9 mouse cellular contexts compared by ENCODE assay signal in genomic region chr5:134275556-134275955, GRCm38 (mm10). TPM values are rescaled to one million over a fixed set of nuclear protein-coding genes. Genes with fewer than 3 reads are reported as not detected.
A peak's percentile ranks its signal among the peaks of the same experiment; 100 is the strongest.
DNase-seq lines count a peak whose midpoint lies in the region; TF ChIP-seq lines count a peak whose summit lies in the region.
"Had no signal": no experiment of that assay in that cellular context is flagged by ENCODE, and none has a peak within 500 bp of the region (broad histone marks: within the 10 kb centered on the region; RNA-seq: fewer than 3 reads in every experiment).

No protein-coding gene starts in this region.

- H3K36me3 ChIP-seq in MEL (ENCODE audit: control insufficient read depth in 1 of 2, insufficient read depth in 2 of 2, low read length in 2 of 2), result peaks cover 6 to 15% of the 10 kb centered on the region in 2 experiments

- TF ChIP-seq POLR2A in MEL (IDR thresholded peaks at IDR 0.05; ENCODE audit: control insufficient read depth in 1 of 2, insufficient read depth in 1 of 2, low read depth in 1 of 2, low read length in 2 of 2, poor library complexity in 1 of 2), result no peak

- no peak for DNase-seq in left cerebral cortex, adult 2 months (ENCODE audit: extremely low spot score in 1 of 2, low spot score in 2 of 2)
- DNase-seq in left cerebral cortex, postnatal 14 days (ENCODE audit: low spot score in 2 of 2), result no peak
- peak; percentile 29 for DNase-seq in MEL (ENCODE audit: low read depth, low spot score)
- DNase-seq in kidney, adult 9 months, result peak; percentile 50
- peak; percentile 54 for DNase-seq in thymus, postnatal 25 days
- no peak for DNase-seq in embryo, embryonic 10.5 days (ENCODE audit: low spot score)
- no peak for DNase-seq in gastrocnemius, adult 18-20 months (ENCODE audit: low spot score)
- DNase-seq: adrenal gland, postnatal 10 days; lung, embryonic 14.5 days had no signal

- intact Hi-C loops in left cerebral cortex, adult 2 months (cut with DNase I), result no loop called here
- intact Hi-C loops in left cerebral cortex, postnatal 14 days (cut with DNase I), result no loop called here

- peak overlapping the region; percentile 50; the same call in 1 of the 2 replicates for H3K27ac ChIP-seq in left cerebral cortex, adult 2 months
- H3K27ac ChIP-seq in MEL (ENCODE audit: control insufficient read depth, low read depth, low read length), result no peak overlapping the region

- 0 out of 4 replicates have a peak, but pooled peaks cover 0 to 3% of the 10 kb centered on the region in 2 experiments for H3K4me1 ChIP-seq in MEL (ENCODE audit: control insufficient read depth in 1 of 2, insufficient read depth in 2 of 2, low read length in 2 of 2)

- H3K4me3 ChIP-seq in left cerebral cortex, adult 2 months, result no peak overlapping the region
- no peak overlapping the region for H3K4me3 ChIP-seq in MEL (ENCODE audit: control insufficient read depth in 1 of 2, insufficient read depth in 1 of 2, low read depth in 2 of 2, low read length in 2 of 2)

- TF ChIP-seq EP300 in MEL (IDR thresholded peaks at IDR 0.05; ENCODE audit: low read depth in 1 of 2, low read length in 2 of 2), result no peak

- no peaks in the 10 kb centered on the region for H3K79me2 ChIP-seq in MEL (ENCODE audit: control insufficient read depth, insufficient read depth, low read length, poor library complexity)

- no peaks in the 10 kb centered on the region for H3K9me3 ChIP-seq in MEL (replicated peaks; ENCODE audit: insufficient read depth, low read length)

- no peak overlapping the region for H3K9ac ChIP-seq in MEL (ENCODE audit: control insufficient read depth, low read depth, low read length, poor library complexity, severe bottlenecking)
- H3K9ac ChIP-seq: lung, embryonic 14.5 days had no signal

- TF ChIP-seq RAD21 in MEL (IDR thresholded peaks at IDR 0.05; ENCODE audit: low read depth, low read length), result no peak

- no peak for TF ChIP-seq CTCF in left cerebral cortex, adult 2 months (IDR thresholded peaks at IDR 0.05)
- TF ChIP-seq CTCF in MEL (IDR thresholded peaks at IDR 0.05 in 2 of 3, conservative IDR thresholded peaks at IDR 0.05 in 1 of 3; ENCODE audit: control insufficient read depth in 1 of 3, insufficient read depth in 1 of 3, low read depth in 2 of 3, low read length in 3 of 3, poor library complexity in 1 of 3, severe bottlenecking in 1 of 3), result no peak

- no peaks in the 10 kb centered on the region for H3K27me3 ChIP-seq in MEL (ENCODE audit: control insufficient read depth in 1 of 2, insufficient read depth in 2 of 2, low read length in 2 of 2)

TF ChIP-seq in MEL, 35 proteins besides CTCF, POLR2A, EP300 and RAD21:
- TF ChIP-seq ELF1 (IDR thresholded peaks at IDR 0.05; ENCODE audit: low read depth, low read length) (no peak), ZKSCAN1 (IDR thresholded peaks at IDR 0.05; ENCODE audit: low read depth, low read length) (no peak), ZC3H11A (IDR thresholded peaks at IDR 0.05; ENCODE audit: low read depth, low read length) (no peak), UBTF (IDR thresholded peaks at IDR 0.05; ENCODE audit: borderline replicate concordance, insufficient read depth, low read depth, low read length) (no peak), MAX (IDR thresholded peaks at IDR 0.05; ENCODE audit: low read length) (no peak), ETS1 (IDR thresholded peaks at IDR 0.05; ENCODE audit: low read depth, low read length) (no peak), USF1 (IDR thresholded peaks at IDR 0.05; ENCODE audit: low read depth, low read length) (no peak), KAT2A (conservative IDR thresholded peaks at IDR 0.05; ENCODE audit: low read depth, low read length) (no peak), ZMIZ1 (IDR thresholded peaks at IDR 0.05; ENCODE audit: low read depth, low read length) (no peak), MAZ (IDR thresholded peaks at IDR 0.05; ENCODE audit: low read depth, low read length) (no peak), MXI1 (IDR thresholded peaks at IDR 0.05; ENCODE audit: low read depth, low read length) (no peak), SMC3 (IDR thresholded peaks at IDR 0.05; ENCODE audit: low read depth, low read length) (no peak), SIN3A (IDR thresholded peaks at IDR 0.05; ENCODE audit: low read length) (no peak), E2F4 (IDR thresholded peaks at IDR 0.05; ENCODE audit: borderline replicate concordance, low read depth, low read length) (no peak), POLR2AphosphoS5 (IDR thresholded peaks at IDR 0.05; ENCODE audit: borderline replicate concordance, low read depth, low read length) (no peak)

RNA-seq across cellular contexts. Expression of gene Gtf2i, which starts 39.0 kb away (rescaled TPM):
- 100 to 1,000 TPM; 219 to 221 TPM for total RNA-seq in left cerebral cortex, adult 2 months (2021)
- total RNA-seq in left cerebral cortex, postnatal 14 days (2021), result 100 to 1,000 TPM; 205 to 240 TPM
- 46.7 and 47.2 TPM in 2 replicates for total RNA-seq in MEL (2012; rRNA removed)
- polyA plus RNA-seq in MEL (2012; ENCODE audit: insufficient read depth in 1 of 2, insufficient read length in 2 of 2, low read depth in 1 of 2, low replicate concordance in 2 of 2, missing spikeins in 1 of 2), result 100 to 1,000 TPM; 128 to 151 TPM
- total RNA-seq in gastrocnemius, adult 18-20 months (2021), result 100 to 1,000 TPM; 102 to 112 TPM

RNA-seq across cellular contexts. Expression of gene Ncf1, which starts 46.1 kb away (rescaled TPM):
- total RNA-seq in left cerebral cortex, adult 2 months (2021), result 10 to 100 TPM in 1 of 2 experiments, 1 to 10 TPM in 1; 8.1 to 10.2 TPM
- 1 to 10 TPM; 6.7 to 9.2 TPM for total RNA-seq in left cerebral cortex, postnatal 14 days (2021)
- total RNA-seq in MEL (2012; rRNA removed), result 0.58 and 0.59 TPM in 2 replicates
- polyA plus RNA-seq in MEL (2012; ENCODE audit: insufficient read depth in 1 of 2, insufficient read length in 2 of 2, low read depth in 1 of 2, low replicate concordance in 2 of 2, missing spikeins in 1 of 2), result 1 to 10 TPM in 1 of 2 experiments, not detected in 1; 3.3 TPM
- total RNA-seq in gastrocnemius, adult 18-20 months (2021), result 1 to 10 TPM; 2.1 to 2.2 TPM

Comparison
In these comparisons a context has a peak if more than half of its experiments do, and no peak if none do; other contexts are left out.
1. DNase-seq: peak in MEL (single experiment), kidney, adult 9 months (single experiment) and thymus, postnatal 25 days (single experiment); none in left cerebral cortex, adult 2 months (0 of 2), left cerebral cortex, postnatal 14 days (0 of 2), embryo, embryonic 10.5 days (single experiment) and gastrocnemius, adult 18-20 months (single experiment).